Mouse (Mus musculus): Measurements from ENCODE around the gene Olfr220.

Olfr220 gene

DNA sequence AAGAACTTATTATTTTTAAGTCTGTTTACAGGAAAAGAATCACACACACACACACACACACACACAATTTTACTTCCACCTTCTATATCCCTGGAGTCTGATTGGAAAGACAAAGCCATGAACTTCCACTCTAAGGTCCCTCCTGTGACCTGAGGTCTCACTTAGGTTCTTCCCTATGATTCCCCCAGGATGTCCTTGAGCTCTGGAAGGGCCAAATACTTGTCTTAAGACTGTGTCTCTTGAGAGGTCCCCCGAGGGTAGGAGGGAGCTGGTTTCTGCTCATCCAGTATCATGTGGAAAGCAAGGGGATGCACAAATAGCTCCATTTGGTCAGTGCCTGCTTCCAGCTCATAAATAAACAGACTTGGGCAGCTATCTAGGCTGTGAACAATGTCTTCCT lies at the start of gene Olfr220:
TSS of gene Olfr220 (plus strand) at position 301 of the 400 bp plus-strand sequence.
- no peak for DNase-seq

DNA sequence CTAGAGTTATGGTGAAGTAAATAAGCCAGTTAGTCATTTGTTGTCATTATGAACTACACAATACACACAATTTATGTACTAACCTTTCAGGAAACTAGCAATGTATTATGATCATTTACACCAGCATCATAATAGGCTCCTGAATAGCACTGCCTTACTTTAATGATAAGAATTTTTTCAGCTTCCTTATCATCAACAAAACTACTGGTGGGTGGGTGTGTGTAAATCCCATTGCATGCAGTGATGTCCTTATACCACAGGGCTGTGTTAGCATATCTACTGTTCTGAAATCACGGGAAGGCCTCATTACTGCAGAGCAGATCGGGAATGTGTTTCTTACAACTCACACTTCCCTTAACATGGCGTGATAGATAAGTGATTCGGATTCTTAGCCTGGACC lies 18.9 kb upstream of the Olfr220 start:
- DNase-seq: no peak

DNA sequence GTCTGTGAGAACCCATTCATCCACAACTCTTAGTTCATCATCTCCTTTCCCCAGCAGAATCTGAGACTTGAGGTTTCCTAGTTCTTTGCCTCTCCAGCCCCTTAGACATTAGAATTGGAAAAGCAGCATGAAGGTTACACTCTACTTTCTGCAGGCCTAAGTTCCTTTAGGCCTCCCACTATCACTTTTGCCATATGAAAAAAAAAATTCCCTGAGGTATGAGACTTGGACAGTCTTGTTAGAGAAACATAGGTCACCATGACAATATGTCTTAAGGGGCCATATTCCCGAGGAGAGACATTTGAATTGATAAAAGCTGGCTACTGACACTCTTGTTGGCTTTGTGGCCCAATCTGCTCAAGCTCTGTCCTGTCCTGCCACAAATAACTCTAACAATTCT lies 18.1 kb upstream of the Olfr220 start, which contains the start of gene Olfr414:
TSS of gene Olfr414 (plus strand) at position 301 of the 400 bp plus-strand sequence.
- no peak for DNase-seq

DNA sequence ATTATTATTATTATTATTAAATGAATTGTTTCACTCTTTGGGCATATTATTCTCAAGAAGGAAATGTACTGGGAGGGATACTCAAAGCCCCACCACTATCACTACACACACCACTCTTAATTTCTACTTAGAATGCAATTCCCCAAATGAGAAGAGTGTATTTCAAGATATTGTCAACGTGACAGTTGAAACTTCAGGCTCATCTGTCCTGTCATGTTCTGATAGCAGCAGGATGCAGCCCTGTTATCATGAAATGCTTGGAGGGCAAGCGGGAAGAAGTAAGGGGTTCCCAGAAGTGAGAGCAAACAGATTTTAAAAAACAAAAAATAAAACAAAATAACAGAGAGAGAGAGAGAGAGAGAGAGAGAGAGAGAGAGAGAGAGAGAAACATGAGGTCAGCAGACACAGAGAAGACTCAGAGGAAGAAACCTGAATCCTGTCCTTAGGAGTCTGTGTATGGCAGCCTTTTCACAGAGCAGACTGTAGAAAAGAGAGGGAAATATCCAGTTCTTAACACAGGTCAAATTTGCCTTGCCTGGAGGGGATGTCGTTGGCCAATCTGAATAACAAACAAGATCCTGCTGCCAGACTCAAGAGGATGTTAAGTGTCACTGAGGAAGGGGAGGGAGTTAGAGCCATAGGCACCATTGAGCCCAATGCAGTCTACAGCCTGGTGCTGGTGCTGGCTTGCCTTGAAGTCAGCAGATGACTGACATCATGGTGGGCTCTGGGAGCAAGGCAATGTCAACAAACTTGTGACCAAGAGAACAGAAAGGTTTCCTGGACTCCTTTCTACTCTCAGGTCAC lies 15.5 kb upstream of the Olfr220 start:
- no peak for DNase-seq

DNA sequence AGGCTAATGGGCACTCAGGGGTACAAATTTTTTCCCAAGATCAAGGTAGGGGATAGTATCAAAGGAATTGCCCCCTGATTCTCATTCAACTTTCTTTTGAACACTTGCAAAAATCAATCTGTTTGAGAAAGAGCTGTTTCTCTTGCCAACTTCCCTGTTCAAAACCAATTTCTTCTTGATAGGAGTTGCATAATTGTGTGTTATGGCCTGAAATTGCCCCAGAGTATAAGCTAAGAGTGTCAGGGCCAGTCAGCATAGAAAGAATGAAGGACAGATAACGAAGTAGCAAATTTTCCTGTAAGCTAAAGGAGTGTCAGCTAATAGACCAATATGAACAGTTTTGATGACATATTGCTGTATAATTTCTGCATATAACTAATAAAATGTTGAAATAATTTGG lies 14.5 kb upstream of the Olfr220 start:
- DNase-seq: no peak

DNA sequence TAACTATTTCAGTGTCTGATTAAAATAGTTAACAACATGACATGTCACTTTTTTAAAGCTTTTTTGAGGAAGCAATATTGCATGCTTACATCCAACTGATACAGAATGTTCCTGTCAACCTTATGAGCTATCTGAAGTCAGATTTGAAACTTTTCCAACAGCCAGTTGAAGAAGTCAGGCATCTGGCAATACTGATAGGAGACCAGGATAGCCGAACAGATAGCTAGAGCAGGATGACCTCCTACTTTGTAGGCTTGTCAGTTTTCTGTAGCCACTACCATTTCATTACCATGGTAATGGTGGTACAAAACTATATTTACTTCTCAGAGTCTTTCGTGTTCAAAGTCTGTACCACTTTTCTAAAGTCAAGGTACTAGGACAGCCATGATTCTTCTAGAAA lies 13.5 kb upstream of the Olfr220 start:
- DNase-seq: no peak

DNA sequence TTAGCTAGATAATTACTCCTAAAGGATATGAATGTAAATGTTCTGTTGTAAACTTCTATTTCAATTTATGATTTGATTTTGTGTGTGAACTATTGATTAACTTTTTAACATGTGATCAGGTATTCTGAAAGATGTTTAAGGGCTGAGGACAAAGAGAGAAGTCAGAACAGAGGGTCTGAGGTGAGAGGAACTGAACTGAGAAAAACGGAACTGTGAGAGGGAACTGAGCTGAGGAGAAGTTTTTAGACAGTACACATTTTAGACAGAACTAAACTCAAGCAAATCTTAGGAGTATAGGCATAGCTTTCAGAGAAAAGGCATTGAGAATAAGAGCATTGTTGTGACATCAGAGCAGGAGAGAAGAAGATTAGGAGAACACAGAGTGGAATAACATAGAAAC lies 7.8 kb upstream of the Olfr220 start:
- no peak for DNase-seq

DNA sequence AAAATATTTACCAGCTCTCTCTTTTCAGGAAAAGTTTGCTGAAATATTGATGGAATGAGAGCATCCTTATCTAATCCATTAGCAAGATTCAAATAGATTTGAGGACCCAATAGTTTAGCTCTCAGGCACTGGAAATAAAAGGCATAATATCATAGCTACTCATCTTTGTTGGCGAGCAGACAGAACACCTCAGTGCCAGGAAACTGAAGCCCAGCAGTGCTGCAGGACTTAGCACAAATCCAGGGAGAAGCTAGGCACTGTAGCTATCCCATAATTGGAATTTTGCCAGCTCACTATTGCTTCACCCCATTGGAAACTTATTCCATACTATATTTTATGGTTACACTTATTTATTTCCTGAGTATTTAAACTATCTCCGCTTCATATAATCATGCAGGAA lies 13.2 kb downstream of the Olfr220 start:
- DNase-seq: peak in 1 of 2 experiments; percentile 11

DNA sequence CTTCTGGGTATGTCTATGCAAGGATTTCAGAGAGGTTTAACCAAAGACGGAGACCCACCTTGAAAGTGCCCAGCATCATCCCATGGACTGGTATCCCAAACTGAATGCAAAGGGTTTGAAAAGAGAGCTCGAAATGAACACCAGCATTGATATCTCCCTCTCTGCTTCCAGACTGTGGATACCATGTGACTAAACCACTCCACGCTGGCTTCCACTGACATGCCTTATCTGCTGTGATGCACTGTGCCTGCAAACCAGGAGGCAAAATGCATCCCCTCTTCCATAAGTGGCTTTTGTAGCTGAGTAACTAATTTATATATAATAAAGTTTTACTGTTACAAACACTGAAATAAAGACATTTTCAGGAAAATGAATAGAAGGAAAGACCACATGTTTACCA lies 23.5 kb downstream of the Olfr220 start:
- DNase-seq: no peak

DNA sequence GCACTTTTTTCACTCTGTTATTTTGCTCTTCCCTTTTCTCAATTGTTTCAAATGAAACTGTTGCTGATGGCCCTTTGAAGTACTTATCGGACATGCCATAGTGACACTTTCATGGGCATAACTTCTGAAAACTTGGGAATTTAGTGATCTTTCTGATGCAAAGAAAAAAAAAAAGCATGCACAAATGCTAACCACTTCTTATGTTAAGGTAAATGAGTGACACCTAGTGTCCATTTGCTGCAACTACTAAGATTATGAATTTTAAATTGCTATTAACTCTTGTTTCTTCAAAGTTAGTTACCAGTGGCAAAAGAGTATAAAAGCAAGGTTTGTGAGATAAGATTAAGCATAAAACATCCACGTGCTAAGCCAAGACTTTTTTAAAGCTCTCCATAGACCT lies 24.4 kb downstream of the Olfr220 start:
- DNase-seq: no peak

DNA sequence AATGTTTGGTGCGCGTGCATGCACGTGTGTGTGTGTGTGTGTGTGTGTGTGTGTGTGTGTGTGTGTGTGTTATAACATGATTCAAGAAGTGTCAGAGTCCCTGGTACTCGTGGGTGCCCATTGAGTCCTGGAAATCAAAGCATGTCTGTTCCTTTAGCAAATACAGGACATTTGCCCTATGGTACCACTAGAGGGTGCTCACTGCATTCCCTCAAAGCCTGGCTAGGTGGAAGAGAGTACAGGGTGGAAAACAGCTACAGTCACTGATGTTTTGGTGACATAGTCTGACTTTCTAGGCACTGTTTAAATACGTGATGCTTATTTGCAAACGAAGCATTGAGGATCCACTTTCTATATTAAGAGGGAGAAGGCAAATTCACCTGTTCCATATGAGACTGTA lies 27.9 kb downstream of the Olfr220 start:
- DNase-seq: peak; percentile 30 to 61

DNA sequence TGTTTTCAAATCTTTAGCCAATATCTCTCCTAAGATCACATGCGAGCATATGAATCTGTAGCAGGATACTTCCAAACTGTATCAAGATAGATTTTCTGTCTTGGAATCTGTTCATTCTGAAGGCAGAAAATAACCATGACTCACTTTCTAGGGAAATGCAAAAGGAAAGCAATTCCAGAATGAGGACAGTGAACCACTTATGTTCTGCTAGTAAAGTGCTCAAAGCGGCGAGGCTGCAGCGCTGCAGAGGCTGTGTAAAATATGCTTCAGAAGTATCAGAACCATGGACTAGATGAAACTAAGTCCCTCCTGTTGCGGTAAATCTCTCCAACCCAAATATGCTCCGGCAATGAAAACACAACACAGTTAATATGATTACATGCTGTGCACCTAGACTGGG lies 40.7 kb downstream of the Olfr220 start:
- no peak for DNase-seq

DNA sequence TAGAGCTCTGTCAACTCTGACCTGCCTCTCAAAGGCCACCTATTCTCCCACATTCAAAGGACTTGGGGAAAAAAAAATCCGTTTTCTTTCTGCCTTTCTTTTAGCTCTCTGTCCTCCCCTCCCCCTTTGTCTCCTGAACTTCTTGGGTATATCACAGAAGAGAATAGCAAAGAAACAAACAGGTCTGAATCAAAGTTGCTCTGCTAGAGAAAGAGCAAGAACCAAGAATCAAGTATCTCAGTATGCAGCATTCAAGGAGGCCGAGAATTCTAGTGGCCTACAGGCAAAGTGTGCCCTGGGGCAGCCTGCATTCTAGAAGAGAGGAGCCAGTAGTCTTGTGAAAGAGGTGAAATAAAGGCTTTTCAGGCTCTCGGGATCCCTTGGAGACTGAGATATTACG lies 58.2 kb downstream of the Olfr220 start:
- DNase-seq: no peak

All from cerebellum, postnatal 25 days (tissue).